Mouse (Mus musculus) hindbrain, embryonic 13.5 days (tissue): Measurements from ENCODE around the gene Nudt2. TPM values are rescaled to one million over a fixed set of nuclear protein-coding genes. Genes with fewer than 3 reads are reported as not detected.

Source experiments
- ATAC-seq: fragments of 200-750 bp; cut with Nextera tagmentation; 2 replicates; pipeline ENCODE4 v1.8.0; 2017; ENCODE audit warnings: moderate TSS enrichment; ENCODE audit not compliant: low FRiP score
- H3K27ac ChIP-seq: fragments of 300-500 bp; sonication (generic); 2 replicates; pipeline ENCODE4 v1.5.1; 2015; ENCODE audit warnings: inconsistent platforms, mild to moderate bottlenecking, moderate library complexity
- H3K27me3 ChIP-seq: fragments of 300-500 bp; sonication (generic); 2 replicates; pipeline ENCODE4 v1.6.1; 2015; ENCODE audit warnings: mild to moderate bottlenecking, inconsistent platforms
- H3K36me3 ChIP-seq: fragments of 300-500 bp; sonication (generic); 2 replicates; pipeline ENCODE4 v1.6.1; 2015; ENCODE audit warnings: mild to moderate bottlenecking, inconsistent platforms
- H3K4me1 ChIP-seq: fragments of 300-500 bp; sonication (generic); replicated peaks from 2 replicates; pipeline ENCODE4 v1.6.1; 2015; ENCODE audit warnings: inconsistent platforms
- H3K4me2 ChIP-seq: fragments of 300-500 bp; sonication (generic); 2 replicates; pipeline ENCODE4 v1.6.1; 2015; ENCODE audit warnings: inconsistent platforms, mild to moderate bottlenecking, moderate library complexity
- H3K4me3 ChIP-seq: fragments of 300-500 bp; sonication (generic); 2 replicates; pipeline ENCODE4 v1.5.1; 2015; ENCODE audit warnings: mild to moderate bottlenecking, inconsistent platforms
- H3K9ac ChIP-seq: fragments of 300-500 bp; sonication (generic); 2 replicates; pipeline ENCODE4 v1.6.1; 2015; ENCODE audit warnings: mild to moderate bottlenecking, inconsistent platforms
- H3K9me3 ChIP-seq: fragments of 300-500 bp; sonication (generic); 2 replicates; pipeline ENCODE4 v1.6.1; 2016; ENCODE audit warnings: inconsistent platforms
- WGBS: fragments of 180-500 bp; shearing (Covaris S2); methylation state at CpG from one replicate; pipeline ENCODE4 v1.1.7; 2015; 5-methylcytosine and 5-hydroxymethylcytosine counted together
- polyA plus RNA-seq: library from polyadenylated mRNA; unstranded; fragments of >200 nt; fragmentation: Nextera tagmentation; extraction: Ambion mirVana; gene quantifications from 2 replicates; pipeline ENCODE4 v1.2.1, GENCODE M21; 2015

Nudt2 gene
- polyA plus RNA-seq, 1 experiment from 2014 or later: 60.4 TPM

GRCm38 (mm10) chr4:41497046-41497445, 32.1 kb downstream of the Nudt2 start:
- no peaks in the 10 kb centered on the region for H3K9me3 ChIP-seq
- H3K27ac ChIP-seq: no peak overlapping the region
- H3K4me3 ChIP-seq: peak overlapping the region; percentile 37; the same call in 1 of the 2 replicates
- peak overlapping the region; percentile 61 for H3K4me2 ChIP-seq
- no peak for ATAC-seq
- peaks cover 3% of the 10 kb centered on the region for H3K36me3 ChIP-seq
- WGBS: 50% methylated on average over 5 of the region's 5 CpGs
- peaks cover 42% of the 10 kb centered on the region for H3K4me1 ChIP-seq
- H3K9ac ChIP-seq: peak overlapping the region; percentile 62; the same call in 1 of the 2 replicates
- H3K27me3 ChIP-seq: peaks cover 74% of the 10 kb centered on the region

- Histone ChIP-seq H3K4me2 (peak overlapping the region; percentile 61), H3K4me1 (peaks cover 48% of the 10 kb centered on the region), H3K4me3 (peak overlapping the region; percentile 37), H3K36me3 (peaks cover 3% of the 10 kb centered on the region), H3K27me3 (peaks cover 79% of the 10 kb centered on the region), H3K27ac (no peak overlapping the region), H3K9ac (peak overlapping the region; percentile 62), H3K9me3 (no peaks in the 10 kb centered on the region)
- 4% methylated on average over 34 of the region's 34 CpGs for WGBS
- ATAC-seq: peak; percentile 23; the same call in 1 of the 2 replicates
Observed at GRCm38 (mm10) chr4:41497579-41497978, 32.6 kb downstream of the Nudt2 start.

- 12% methylated on average over 72 of the region's 72 CpGs for WGBS
- no peak for ATAC-seq
- peaks cover 3% of the 10 kb centered on the region for H3K36me3 ChIP-seq
- H3K4me2 ChIP-seq: peak overlapping the region; percentile 61
- H3K9ac ChIP-seq: peak overlapping the region; percentile 62
- H3K4me1 ChIP-seq: peaks cover 53% of the 10 kb centered on the region
- peaks cover 80% of the 10 kb centered on the region for H3K27me3 ChIP-seq
- no peak overlapping the region for H3K27ac ChIP-seq
- H3K9me3 ChIP-seq: no peaks in the 10 kb centered on the region
- peak overlapping the region; percentile 37 for H3K4me3 ChIP-seq
Observed at GRCm38 (mm10) chr4:41497995-41498845, 33.3 kb downstream of the Nudt2 start.

GRCm38 (mm10) chr4:41498921-41499391, 34.0 kb downstream of the Nudt2 start:
- Histone ChIP-seq H3K4me2 (peak overlapping the region; percentile 61), H3K27me3 (peaks cover 77% of the 10 kb centered on the region), H3K36me3 (peaks cover 3% of the 10 kb centered on the region), H3K4me3 (peak overlapping the region; percentile 37), H3K9me3 (no peaks in the 10 kb centered on the region), H3K27ac (no peak overlapping the region), H3K9ac (peak overlapping the region; percentile 62), H3K4me1 (peaks cover 53% of the 10 kb centered on the region)
- no peak for ATAC-seq
- WGBS: 4% methylated on average over 43 of the region's 43 CpGs

GRCm38 (mm10) chr4:41499619-41500018, 34.7 kb downstream of the Nudt2 start:
- ATAC-seq: no peak
- Histone ChIP-seq H3K4me2 (peak overlapping the region; percentile 61; the same call in 1 of the 2 replicates), H3K9me3 (no peaks in the 10 kb centered on the region), H3K4me1 (peaks cover 53% of the 10 kb centered on the region), H3K27me3 (peaks cover 77% of the 10 kb centered on the region), H3K36me3 (peaks cover 3% of the 10 kb centered on the region), H3K4me3 (peak overlapping the region; percentile 37; the same call in 1 of the 2 replicates), H3K9ac (0 out of 2 replicates have a peak overlapping the region, but pooled peaks have one; percentile 62), H3K27ac (no peak overlapping the region)
- 60% methylated on average over 8 of the region's 8 CpGs for WGBS

GRCm38 (mm10) chr4:41500787-41501186, 35.8 kb downstream of the Nudt2 start:
- Histone ChIP-seq H3K27ac (no peak overlapping the region), H3K27me3 (peaks cover 69% of the 10 kb centered on the region), H3K4me2 (no peak overlapping the region), H3K4me3 (no peak overlapping the region), H3K36me3 (no peaks in the 10 kb centered on the region; the same call in 1 of the 2 replicates), H3K9me3 (no peaks in the 10 kb centered on the region), H3K9ac (no peak overlapping the region), H3K4me1 (peaks cover 53% of the 10 kb centered on the region)
- no peak for ATAC-seq
- WGBS: 69% methylated on average over 4 of the region's 4 CpGs

- peak; percentile 41 for ATAC-seq
- H3K9ac ChIP-seq: peak overlapping the region; percentile 44
- peak overlapping the region; percentile 24; the same call in 1 of the 2 replicates for H3K27ac ChIP-seq
- H3K9me3 ChIP-seq: no peaks in the 10 kb centered on the region
- H3K27me3 ChIP-seq: peaks cover 53% of the 10 kb centered on the region
- 10% methylated on average over 20 of the region's 20 CpGs for WGBS
- peak overlapping the region; percentile 55 for H3K4me2 ChIP-seq
- peaks cover 58% of the 10 kb centered on the region for H3K4me1 ChIP-seq
- H3K36me3 ChIP-seq: no peaks in the 10 kb centered on the region
- peak overlapping the region; percentile 37 for H3K4me3 ChIP-seq
Observed at GRCm38 (mm10) chr4:41502171-41502940, 37.4 kb downstream of the Nudt2 start.

- Histone ChIP-seq H3K4me3 (peak within 1 kb of the TSS; percentile 37), H3K9me3 (no peaks in the 10 kb centered on the region), H3K27ac (peak within 1 kb of the TSS; percentile 24; the same call in 1 of the 2 replicates), H3K4me1 (peaks cover 58% of the 10 kb centered on the region), H3K9ac (peak within 1 kb of the TSS; percentile 44), H3K36me3 (no peaks in the 10 kb centered on the region), H3K4me2 (peak within 1 kb of the TSS; percentile 55), H3K27me3 (peaks cover 48% of the 10 kb centered on the region)
- under 1% methylated on average over 17 of the region's 18 CpGs for WGBS
- peak; percentile 84 for ATAC-seq
Observed at GRCm38 (mm10) chr4:41502986-41503412, 38.0 kb downstream of the Nudt2 start, which contains the start of gene AI464131. Gene AI464131, minus strand, starts transcription at chr4:41503076.

GRCm38 (mm10) chr4:41504325-41504724, 39.4 kb downstream of the Nudt2 start:
- peaks cover 48% of the 10 kb centered on the region for H3K27me3 ChIP-seq
- no peak overlapping the region for H3K4me2 ChIP-seq
- no peak overlapping the region for H3K4me3 ChIP-seq
- no peak overlapping the region for H3K9ac ChIP-seq
- 73% methylated on average over 5 of the region's 5 CpGs for WGBS
- no peak for ATAC-seq
- H3K27ac ChIP-seq: no peak overlapping the region
- peaks cover 46% of the 10 kb centered on the region for H3K4me1 ChIP-seq
- no peaks in the 10 kb centered on the region for H3K36me3 ChIP-seq
- no peaks in the 10 kb centered on the region for H3K9me3 ChIP-seq

- H3K4me1 ChIP-seq: peaks cover 41% of the 10 kb centered on the region
- no peak overlapping the region for H3K4me2 ChIP-seq
- no peak for ATAC-seq
- no peaks in the 10 kb centered on the region for H3K9me3 ChIP-seq
- H3K9ac ChIP-seq: no peak overlapping the region
- H3K36me3 ChIP-seq: no peaks in the 10 kb centered on the region
- H3K27me3 ChIP-seq: peaks cover 42% of the 10 kb centered on the region
- 57% methylated on average over 11 of the region's 11 CpGs for WGBS
- H3K4me3 ChIP-seq: no peak overlapping the region
- no peak overlapping the region for H3K27ac ChIP-seq
Observed at GRCm38 (mm10) chr4:41505131-41505551, 40.2 kb downstream of the Nudt2 start.

GRCm38 (mm10) chr4:41506156-41506555, 41.2 kb downstream of the Nudt2 start:
- peaks cover 32% of the 10 kb centered on the region for H3K27me3 ChIP-seq
- H3K4me2 ChIP-seq: peak overlapping the region; percentile 74
- H3K9me3 ChIP-seq: no peaks in the 10 kb centered on the region
- no peak overlapping the region for H3K9ac ChIP-seq
- 11% methylated on average over 13 of the region's 13 CpGs for WGBS
- no peak for ATAC-seq
- H3K27ac ChIP-seq: peak overlapping the region; percentile 73; the same call in 1 of the 2 replicates
- no peaks in the 10 kb centered on the region for H3K36me3 ChIP-seq
- 0 out of 2 replicates have a peak overlapping the region, but pooled peaks have one; percentile 47 for H3K4me3 ChIP-seq
- H3K4me1 ChIP-seq: peaks cover 41% of the 10 kb centered on the region

GRCm38 (mm10) chr4:41506906-41507305, 42.0 kb downstream of the Nudt2 start:
- under 1% methylated on average over 29 of the region's 29 CpGs for WGBS
- peak; percentile 79 for ATAC-seq

More at GRCm38 (mm10) chr4:41506906-41507305, 42.0 kb downstream of the Nudt2 start:
- Histone ChIP-seq H3K27me3 (peaks cover 24% of the 10 kb centered on the region), H3K9me3 (no peaks in the 10 kb centered on the region), H3K27ac (peak overlapping the region; percentile 73), H3K4me2 (peak overlapping the region; percentile 74), H3K36me3 (no peaks in the 10 kb centered on the region), H3K9ac (peak overlapping the region; percentile 76), H3K4me3 (peak overlapping the region; percentile 47), H3K4me1 (peaks cover 34% of the 10 kb centered on the region)
